Mouse (Mus musculus) hindbrain, embryonic 13.5 days (tissue): ENCODE measurements around the gene Kmt2a. TPM values are rescaled to one million over a fixed set of nuclear protein-coding genes. Genes with fewer than 3 reads are reported as not detected.

ENCODE experiments used
- ATAC-seq: fragments of 200-750 bp; cut with Nextera tagmentation; 2 replicates; pipeline ENCODE4 v1.8.0; 2017; ENCODE audit warnings: moderate TSS enrichment; ENCODE audit not compliant: low FRiP score
- H3K27ac ChIP-seq: fragments of 300-500 bp; sonication (generic); 2 replicates; pipeline ENCODE4 v1.5.1; 2015; ENCODE audit warnings: inconsistent platforms, mild to moderate bottlenecking, moderate library complexity
- H3K27me3 ChIP-seq: fragments of 300-500 bp; sonication (generic); 2 replicates; pipeline ENCODE4 v1.6.1; 2015; ENCODE audit warnings: mild to moderate bottlenecking, inconsistent platforms
- H3K36me3 ChIP-seq: fragments of 300-500 bp; sonication (generic); 2 replicates; pipeline ENCODE4 v1.6.1; 2015; ENCODE audit warnings: mild to moderate bottlenecking, inconsistent platforms
- H3K4me1 ChIP-seq: fragments of 300-500 bp; sonication (generic); replicated peaks from 2 replicates; pipeline ENCODE4 v1.6.1; 2015; ENCODE audit warnings: inconsistent platforms
- H3K4me2 ChIP-seq: fragments of 300-500 bp; sonication (generic); 2 replicates; pipeline ENCODE4 v1.6.1; 2015; ENCODE audit warnings: inconsistent platforms, mild to moderate bottlenecking, moderate library complexity
- H3K4me3 ChIP-seq: fragments of 300-500 bp; sonication (generic); 2 replicates; pipeline ENCODE4 v1.5.1; 2015; ENCODE audit warnings: mild to moderate bottlenecking, inconsistent platforms
- H3K9ac ChIP-seq: fragments of 300-500 bp; sonication (generic); 2 replicates; pipeline ENCODE4 v1.6.1; 2015; ENCODE audit warnings: mild to moderate bottlenecking, inconsistent platforms
- H3K9me3 ChIP-seq: fragments of 300-500 bp; sonication (generic); 2 replicates; pipeline ENCODE4 v1.6.1; 2016; ENCODE audit warnings: inconsistent platforms
- WGBS: fragments of 180-500 bp; shearing (Covaris S2); methylation state at CpG from one replicate; pipeline ENCODE4 v1.1.7; 2015; 5-methylcytosine and 5-hydroxymethylcytosine counted together
- polyA plus RNA-seq: library from polyadenylated mRNA; unstranded; fragments of >200 nt; fragmentation: Nextera tagmentation; extraction: Ambion mirVana; gene quantifications from 2 replicates; pipeline ENCODE4 v1.2.1, GENCODE M21; 2015

Gene Kmt2a
- polyA plus RNA-seq, 1 experiment from 2014 or later: 20.6 TPM

DNA sequence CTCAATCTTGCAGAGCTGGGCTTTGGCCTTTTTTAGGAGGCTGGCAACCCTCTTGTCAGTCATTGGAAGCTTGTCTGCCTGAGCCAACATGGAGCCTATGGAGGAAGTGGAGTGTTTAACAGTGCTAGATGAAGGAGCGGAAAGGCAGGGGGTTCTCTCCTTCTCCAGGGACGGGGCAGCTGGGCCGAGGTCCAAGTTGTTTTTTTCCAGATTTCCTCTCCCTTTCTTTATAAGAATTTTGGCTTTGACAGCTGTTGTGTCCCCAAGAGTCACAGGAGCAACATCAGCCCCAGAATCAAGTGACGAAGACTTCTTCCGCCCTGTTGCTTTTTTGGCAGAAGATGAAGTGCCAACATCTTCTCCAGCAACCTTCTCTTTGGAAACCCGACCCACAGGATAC is 33.6 kb downstream of the Kmt2a start:
- Histone ChIP-seq H3K9ac (no peak overlapping the region), H3K4me2 (no peak overlapping the region), H3K36me3 (peaks cover 75% of the 10 kb centered on the region), H3K27me3 (no peaks in the 10 kb centered on the region), H3K4me1 (no peaks in the 10 kb centered on the region), H3K4me3 (no peak overlapping the region), H3K27ac (no peak overlapping the region), H3K9me3 (no peaks in the 10 kb centered on the region)
- ATAC-seq: no peak
- WGBS: 89% methylated on average over 6 of the region's 6 CpGs

DNA sequence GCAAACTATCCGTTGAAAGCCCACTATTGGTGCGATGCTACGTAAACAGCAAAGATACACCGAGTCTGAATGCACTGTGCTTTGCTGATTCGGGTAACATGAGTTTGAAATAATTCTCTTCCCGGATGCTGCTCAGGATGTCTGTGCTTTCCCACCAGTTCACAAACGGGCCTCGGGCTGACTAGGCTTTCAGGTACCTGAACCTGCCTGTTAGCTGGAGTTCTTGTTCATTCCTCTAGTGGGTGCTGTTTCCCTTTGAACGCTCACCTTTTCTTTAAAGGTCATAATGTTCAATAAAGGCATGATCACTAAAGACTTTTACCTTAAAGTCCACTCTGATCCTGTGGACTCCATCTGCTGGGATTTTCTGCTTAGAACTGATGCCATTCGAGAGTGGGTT is 39.9 kb downstream of the Kmt2a start:
- no peak overlapping the region for H3K4me2 ChIP-seq
- H3K4me3 ChIP-seq: no peak overlapping the region
- no peaks in the 10 kb centered on the region for H3K9me3 ChIP-seq
- 94% methylated on average over 10 of the region's 10 CpGs for WGBS
- no peaks in the 10 kb centered on the region for H3K4me1 ChIP-seq
- H3K27me3 ChIP-seq: no peaks in the 10 kb centered on the region
- no peak overlapping the region for H3K9ac ChIP-seq
- no peak overlapping the region for H3K27ac ChIP-seq
- H3K36me3 ChIP-seq: peaks cover 86% of the 10 kb centered on the region
- ATAC-seq: no peak

- WGBS: 51% methylated on average over 7 of the region's 7 CpGs
- Histone ChIP-seq H3K27me3 (no peaks in the 10 kb centered on the region), H3K4me3 (no peak overlapping the region), H3K4me2 (no peak overlapping the region), H3K4me1 (no peaks in the 10 kb centered on the region), H3K36me3 (peaks cover 84% of the 10 kb centered on the region), H3K27ac (no peak overlapping the region), H3K9ac (no peak overlapping the region), H3K9me3 (no peaks in the 10 kb centered on the region)
- no peak for ATAC-seq
Measured at GRCm38 (mm10) chr9:44836439-44836838, 44.7 kb downstream of the Kmt2a start.

GRCm38 (mm10) chr9:44832356-44832755 is 48.7 kb downstream of the Kmt2a start:
- 88% methylated on average over 4 of the region's 4 CpGs for WGBS
- no peak overlapping the region for H3K4me2 ChIP-seq
- ATAC-seq: no peak
- H3K4me1 ChIP-seq: no peaks in the 10 kb centered on the region
- H3K4me3 ChIP-seq: no peak overlapping the region
- no peaks in the 10 kb centered on the region for H3K27me3 ChIP-seq
- no peaks in the 10 kb centered on the region for H3K9me3 ChIP-seq
- H3K36me3 ChIP-seq: peaks cover 89% of the 10 kb centered on the region
- no peak overlapping the region for H3K9ac ChIP-seq
- no peak overlapping the region for H3K27ac ChIP-seq

- Histone ChIP-seq H3K4me1 (no peaks in the 10 kb centered on the region), H3K9me3 (no peaks in the 10 kb centered on the region), H3K9ac (no peak overlapping the region), H3K27me3 (no peaks in the 10 kb centered on the region), H3K4me2 (no peak overlapping the region), H3K36me3 (peaks cover 93% of the 10 kb centered on the region), H3K4me3 (no peak overlapping the region), H3K27ac (no peak overlapping the region)
- WGBS: 86% methylated on average over 2 of the region's 2 CpGs
- ATAC-seq: no peak
Measured at GRCm38 (mm10) chr9:44830506-44830905, 50.6 kb downstream of the Kmt2a start.

GRCm38 (mm10) chr9:44828944-44829343 is 52.2 kb downstream of the Kmt2a start:
- WGBS: 96% methylated on average over 11 of the region's 11 CpGs
- no peak for ATAC-seq

DNA sequence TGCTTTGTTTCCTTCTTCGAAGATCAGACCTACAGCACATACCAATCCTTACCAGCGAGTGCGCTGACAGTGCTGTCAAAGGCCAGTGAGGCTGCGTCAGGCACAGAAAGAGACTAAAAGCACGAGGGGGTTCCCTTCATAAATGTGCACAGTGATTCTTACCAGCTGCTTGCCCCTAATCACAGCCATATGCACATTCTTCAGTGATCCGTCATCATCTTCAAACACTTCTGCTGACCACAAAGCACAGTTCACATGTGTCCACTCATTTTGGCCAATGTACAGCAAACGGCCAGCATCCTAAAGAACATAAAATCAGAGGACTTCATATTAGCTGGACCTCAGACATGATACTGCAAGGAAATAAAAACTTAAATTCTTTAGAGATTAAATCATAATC is 54.4 kb downstream of the Kmt2a start:
- Histone ChIP-seq H3K4me3 (no peak overlapping the region), H3K9ac (no peak overlapping the region), H3K27ac (no peak overlapping the region), H3K4me1 (no peaks in the 10 kb centered on the region), H3K27me3 (no peaks in the 10 kb centered on the region), H3K4me2 (no peak overlapping the region), H3K36me3 (peaks cover 93% of the 10 kb centered on the region), H3K9me3 (no peaks in the 10 kb centered on the region)
- 91% methylated on average over 7 of the region's 7 CpGs for WGBS
- ATAC-seq: no peak

More at GRCm38 (mm10) chr9:44828944-44829343, 52.2 kb downstream of the Kmt2a start:
- Histone ChIP-seq H3K9me3 (no peaks in the 10 kb centered on the region), H3K4me2 (no peak overlapping the region), H3K4me3 (no peak overlapping the region), H3K9ac (no peak overlapping the region), H3K4me1 (no peaks in the 10 kb centered on the region), H3K27ac (no peak overlapping the region), H3K36me3 (peaks cover 93% of the 10 kb centered on the region), H3K27me3 (no peaks in the 10 kb centered on the region)

GRCm38 (mm10) chr9:44819920-44820827 is 60.9 kb downstream of the Kmt2a start:
- no peak overlapping the region for H3K4me2 ChIP-seq
- H3K9me3 ChIP-seq: no peaks in the 10 kb centered on the region
- H3K27me3 ChIP-seq: no peaks in the 10 kb centered on the region
- no peak overlapping the region for H3K27ac ChIP-seq
- no peaks in the 10 kb centered on the region for H3K4me1 ChIP-seq
- no peak overlapping the region for H3K9ac ChIP-seq
- ATAC-seq: no peak
- H3K4me3 ChIP-seq: no peak overlapping the region
- 94% methylated on average over 15 of the region's 15 CpGs for WGBS
- peaks cover 100% of the 10 kb centered on the region for H3K36me3 ChIP-seq

DNA sequence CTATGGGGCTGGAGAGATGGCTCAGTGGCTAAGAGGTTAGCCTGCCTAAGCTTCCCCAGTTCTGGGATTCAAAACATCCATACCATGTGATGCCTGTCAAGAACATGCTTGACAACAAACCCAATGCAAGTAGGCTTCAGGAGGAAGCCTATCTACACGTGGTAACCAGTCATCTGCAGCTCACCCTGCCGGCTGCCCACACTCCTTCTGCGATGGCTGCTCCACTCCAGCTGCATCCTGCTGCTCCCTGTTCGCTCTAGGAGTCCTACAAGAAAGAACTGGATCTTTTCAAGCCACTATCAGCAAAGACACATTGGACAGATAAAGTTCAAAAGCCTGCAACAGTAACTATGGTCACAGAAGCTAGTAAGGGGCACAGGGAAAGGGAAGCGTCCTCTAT is 63.6 kb downstream of the Kmt2a start:
- Histone ChIP-seq H3K4me1 (no peaks in the 10 kb centered on the region), H3K27ac (no peak overlapping the region), H3K9me3 (no peaks in the 10 kb centered on the region), H3K9ac (no peak overlapping the region), H3K4me3 (no peak overlapping the region), H3K36me3 (peaks cover 100% of the 10 kb centered on the region), H3K4me2 (no peak overlapping the region), H3K27me3 (no peaks in the 10 kb centered on the region)
- 85% methylated on average over 5 of the region's 5 CpGs for WGBS
- ATAC-seq: no peak

DNA sequence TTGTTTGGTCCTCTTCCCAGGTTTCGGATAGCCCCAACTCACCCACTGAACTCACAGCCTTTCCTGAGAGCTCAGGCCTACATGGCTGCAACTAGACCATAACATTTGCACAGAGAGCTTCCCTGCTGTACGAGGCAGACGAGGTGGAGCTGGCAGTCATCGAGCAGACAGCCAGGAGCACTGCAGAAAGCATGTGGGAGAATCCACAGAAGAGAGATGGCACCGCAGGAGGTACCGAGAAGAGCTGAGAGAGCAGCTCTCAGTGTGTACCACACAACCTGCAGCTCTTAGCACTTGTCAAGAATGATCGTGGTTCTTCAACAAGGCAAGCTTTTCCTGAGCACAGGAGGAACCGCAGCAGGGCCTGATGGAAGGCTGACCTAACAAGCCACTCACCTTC is 66.9 kb downstream of the Kmt2a start:
- Histone ChIP-seq H3K27me3 (no peaks in the 10 kb centered on the region), H3K4me2 (no peak overlapping the region), H3K4me1 (no peaks in the 10 kb centered on the region), H3K27ac (no peak overlapping the region), H3K4me3 (no peak overlapping the region), H3K9ac (no peak overlapping the region), H3K36me3 (peaks cover 99% of the 10 kb centered on the region), H3K9me3 (no peaks in the 10 kb centered on the region)
- WGBS: 96% methylated on average over 8 of the region's 8 CpGs
- ATAC-seq: no peak

DNA sequence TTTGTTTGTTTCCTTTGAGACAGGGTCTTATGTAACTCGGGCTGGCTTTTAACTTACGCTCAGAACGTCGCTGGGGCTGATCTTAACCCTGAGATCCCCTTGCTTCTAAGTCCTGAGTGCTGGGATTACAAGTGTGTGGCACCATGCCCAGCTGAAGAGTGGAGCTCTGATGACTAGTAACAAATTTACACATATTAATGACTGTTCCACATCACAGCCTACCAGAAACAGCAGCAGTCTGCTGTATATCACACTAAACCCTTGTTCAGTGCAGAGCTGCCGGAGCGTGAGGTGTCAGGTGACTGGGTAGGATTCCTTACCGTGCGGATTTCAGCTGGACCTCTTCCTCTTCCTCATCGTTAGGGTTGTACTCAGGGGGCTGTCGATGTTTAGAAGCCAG is 70.8 kb downstream of the Kmt2a start:
- H3K27ac ChIP-seq: no peak overlapping the region
- H3K36me3 ChIP-seq: peaks cover 98% of the 10 kb centered on the region
- 96% methylated on average over 10 of the region's 10 CpGs for WGBS
- H3K9ac ChIP-seq: no peak overlapping the region
- ATAC-seq: no peak
- H3K27me3 ChIP-seq: no peaks in the 10 kb centered on the region
- H3K4me1 ChIP-seq: no peaks in the 10 kb centered on the region
- no peak overlapping the region for H3K4me3 ChIP-seq
- H3K4me2 ChIP-seq: no peak overlapping the region
- no peaks in the 10 kb centered on the region for H3K9me3 ChIP-seq

GRCm38 (mm10) chr9:44807778-44808177 is 73.3 kb downstream of the Kmt2a start:
- WGBS: 93% methylated on average over 10 of the region's 10 CpGs
- Histone ChIP-seq H3K9ac (no peak overlapping the region), H3K9me3 (no peaks in the 10 kb centered on the region), H3K4me1 (no peaks in the 10 kb centered on the region), H3K4me3 (no peak overlapping the region), H3K27ac (no peak overlapping the region), H3K4me2 (no peak overlapping the region), H3K27me3 (no peaks in the 10 kb centered on the region), H3K36me3 (peaks cover 81% of the 10 kb centered on the region)
- no peak for ATAC-seq

- H3K4me1 ChIP-seq: no peaks in the 10 kb centered on the region
- H3K27me3 ChIP-seq: no peaks in the 10 kb centered on the region
- H3K4me3 ChIP-seq: no peak overlapping the region
- 70% methylated on average over 5 of the region's 5 CpGs for WGBS
- H3K9me3 ChIP-seq: no peaks in the 10 kb centered on the region
- no peak overlapping the region for H3K4me2 ChIP-seq
- H3K27ac ChIP-seq: no peak overlapping the region
- no peak overlapping the region for H3K9ac ChIP-seq
- no peak for ATAC-seq
- peaks cover 74% of the 10 kb centered on the region for H3K36me3 ChIP-seq
Measured at GRCm38 (mm10) chr9:44807141-44807540, 74.0 kb downstream of the Kmt2a start.
